Comparison of ENCODE assay signal across 10 mouse cellular contexts in genomic region chr1:171439072-171439471, GRCm38 (mm10). TPM values are rescaled to one million over a fixed set of nuclear protein-coding genes. Genes with fewer than 3 reads are reported as not detected.
DNase-seq lines count a peak whose midpoint lies in the region; ATAC-seq and TF ChIP-seq lines count a peak whose summit lies in the region.
"Had no signal": no experiment of that assay in that cellular context is flagged by ENCODE, and none has a peak within 500 bp of the region (broad histone marks: within the 10 kb centered on the region; RNA-seq: fewer than 3 reads in every experiment).

No protein-coding gene starts in this region.

- H3K4me3 ChIP-seq in forebrain, postnatal 0 days (ENCODE audit: low read depth, low read length), result no peak overlapping the region
- no peak overlapping the region for H3K4me3 ChIP-seq in forebrain, embryonic 14.5 days (ENCODE audit: low read depth, low read length)
- H3K4me3 ChIP-seq in neural tube, embryonic 12.5 days, result 0 out of 2 replicates have a peak overlapping the region, but pooled peaks have one; percentile 1
- peak overlapping the region; percentile 51 for H3K4me3 ChIP-seq in limb, embryonic 15.5 days
- peak overlapping the region; percentile 67 for H3K4me3 ChIP-seq in stomach, embryonic 16.5 days (replicated peaks; ENCODE audit: low read length)
- H3K4me3 ChIP-seq: midbrain, embryonic 12.5 days had no signal

- H3K4me2 ChIP-seq in forebrain, postnatal 0 days (ENCODE audit: low read depth), result 0 out of 2 replicates have a peak overlapping the region, but pooled peaks have one; percentile 2
- no peak overlapping the region for H3K4me2 ChIP-seq in forebrain, embryonic 14.5 days (ENCODE audit: low read length)
- H3K4me2 ChIP-seq in neural tube, embryonic 12.5 days (replicated peaks), result peak overlapping the region; percentile 63
- H3K4me2 ChIP-seq in limb, embryonic 15.5 days, result peak overlapping the region; percentile 73; the same call in 1 of the 2 replicates
- H3K4me2 ChIP-seq in stomach, embryonic 16.5 days (ENCODE audit: low read depth, low read length), result peak overlapping the region; percentile 62
- H3K4me2 ChIP-seq: midbrain, embryonic 12.5 days had no signal

- WGBS in forebrain, postnatal 0 days, result 65% methylated on average over 8 of the region's 8 CpGs
- WGBS in forebrain, embryonic 14.5 days, result 55% methylated on average over 8 of the region's 8 CpGs
- WGBS in neural tube, embryonic 12.5 days, result 32% methylated on average over 8 of the region's 8 CpGs
- 20% methylated on average over 8 of the region's 8 CpGs for WGBS in limb, embryonic 15.5 days
- 25% methylated on average over 8 of the region's 8 CpGs for WGBS in stomach, embryonic 16.5 days

- no peak for DNase-seq in forebrain, postnatal 0 days
- no peak for DNase-seq in forebrain, embryonic 14.5 days (ENCODE audit: low spot score)
- no peak for DNase-seq in neural tube, embryonic 10.5 days (ENCODE audit: extremely low spot score, low spot score)
- DNase-seq in layer of hippocampus, adult 8-10 months (ENCODE audit: low spot score in 2 of 2), result no peak
- DNase-seq in frontal cortex, postnatal 36 days (ENCODE audit: low spot score in 2 of 2), result no peak

- H3K27me3 ChIP-seq in forebrain, postnatal 0 days (ENCODE audit: insufficient read depth, low read length), result peaks cover 23% of the 10 kb centered on the region
- H3K27me3 ChIP-seq in forebrain, embryonic 14.5 days (replicated peaks; ENCODE audit: control insufficient read depth, insufficient read depth, low read length), result peaks cover 15% of the 10 kb centered on the region; the same call in 1 of the 2 replicates
- peaks cover 37% of the 10 kb centered on the region for H3K27me3 ChIP-seq in neural tube, embryonic 12.5 days (replicated peaks)
- peaks cover 19% of the 10 kb centered on the region; the same call in 1 of the 2 replicates for H3K27me3 ChIP-seq in limb, embryonic 15.5 days
- H3K27me3 ChIP-seq in stomach, embryonic 16.5 days (ENCODE audit: control insufficient read depth, insufficient read depth, low read length), result no peaks in the 10 kb centered on the region

- no peaks in the 10 kb centered on the region for H3K36me3 ChIP-seq in forebrain, postnatal 0 days (ENCODE audit: insufficient read depth)
- no peaks in the 10 kb centered on the region for H3K36me3 ChIP-seq in forebrain, embryonic 14.5 days (ENCODE audit: control insufficient read depth, insufficient read depth, low read length)
- no peaks in the 10 kb centered on the region for H3K36me3 ChIP-seq in neural tube, embryonic 12.5 days
- H3K36me3 ChIP-seq in limb, embryonic 15.5 days, result no peaks in the 10 kb centered on the region
- 0 out of 2 replicates have a peak, but pooled peaks cover 2% of the 10 kb centered on the region for H3K36me3 ChIP-seq in stomach, embryonic 16.5 days (ENCODE audit: control insufficient read depth, insufficient read depth, low read length)
- H3K36me3 ChIP-seq: midbrain, embryonic 12.5 days had no signal

- TF ChIP-seq CTCF in forebrain, postnatal 0 days (IDR thresholded peaks at IDR 0.05; ENCODE audit: low read depth), result no peak

- no peak overlapping the region for H3K27ac ChIP-seq in forebrain, postnatal 0 days (ENCODE audit: low read depth, low read length)
- H3K27ac ChIP-seq in forebrain, embryonic 14.5 days (ENCODE audit: low read depth, low read length), result no peak overlapping the region
- no peak overlapping the region for H3K27ac ChIP-seq in neural tube, embryonic 12.5 days
- no peak overlapping the region for H3K27ac ChIP-seq in limb, embryonic 15.5 days
- H3K27ac ChIP-seq in stomach, embryonic 16.5 days (ENCODE audit: low read length), result peak overlapping the region; percentile 92
- H3K27ac ChIP-seq: midbrain, embryonic 12.5 days had no signal

- H3K9me3 ChIP-seq in forebrain, postnatal 0 days (ENCODE audit: low read length), result no peaks in the 10 kb centered on the region
- 0 out of 2 replicates have a peak, but pooled peaks cover 3% of the 10 kb centered on the region for H3K9me3 ChIP-seq in forebrain, embryonic 14.5 days (replicated peaks; ENCODE audit: control insufficient read depth, low read length)
- 0 out of 2 replicates have a peak, but pooled peaks cover 5% of the 10 kb centered on the region for H3K9me3 ChIP-seq in neural tube, embryonic 12.5 days
- H3K9me3 ChIP-seq in limb, embryonic 15.5 days, result no peaks in the 10 kb centered on the region
- peaks cover 6% of the 10 kb centered on the region for H3K9me3 ChIP-seq in stomach, embryonic 16.5 days (replicated peaks; ENCODE audit: control insufficient read depth, low read length)

- no peak overlapping the region for H3K9ac ChIP-seq in forebrain, postnatal 0 days
- no peak overlapping the region for H3K9ac ChIP-seq in forebrain, embryonic 14.5 days (ENCODE audit: low read length)
- H3K9ac ChIP-seq in neural tube, embryonic 12.5 days, result no peak overlapping the region
- no peak overlapping the region for H3K9ac ChIP-seq in limb, embryonic 15.5 days
- peak overlapping the region; percentile 75 for H3K9ac ChIP-seq in stomach, embryonic 16.5 days (ENCODE audit: low read length)
- H3K9ac ChIP-seq: midbrain, embryonic 12.5 days had no signal

- H3K4me1 ChIP-seq in forebrain, postnatal 0 days (ENCODE audit: insufficient read depth), result no peaks in the 10 kb centered on the region
- H3K4me1 ChIP-seq in forebrain, embryonic 14.5 days (ENCODE audit: control insufficient read depth, insufficient read depth, low read length), result no peaks in the 10 kb centered on the region
- H3K4me1 ChIP-seq in neural tube, embryonic 12.5 days, result peaks cover 13% of the 10 kb centered on the region; the same call in 1 of the 2 replicates
- H3K4me1 ChIP-seq in limb, embryonic 15.5 days, result peaks cover 20% of the 10 kb centered on the region
- H3K4me1 ChIP-seq in stomach, embryonic 16.5 days (ENCODE audit: control insufficient read depth, insufficient read depth, low read length), result peaks cover 28% of the 10 kb centered on the region; the same call in 1 of the 2 replicates

- no peak for ATAC-seq in forebrain, postnatal 0 days
- no peak for ATAC-seq in forebrain, embryonic 14.5 days
- no peak for ATAC-seq in neural tube, embryonic 12.5 days (ENCODE audit: low FRiP score, low read depth)
- no peak for ATAC-seq in limb, embryonic 15.5 days (ENCODE audit: insufficient number of reproducible peaks, low FRiP score, low TSS enrichment, low read depth)
- ATAC-seq in stomach, embryonic 16.5 days (ENCODE audit: insufficient read depth, low FRiP score), result no peak

RNA-seq across cellular contexts. Expression of gene F11r, which starts 1.7 kb away (rescaled TPM):
- total RNA-seq in forebrain, postnatal 0 days (2014; rRNA removed), result 3.6 and 6.2 TPM in 2 replicates
- polyA plus RNA-seq in forebrain, postnatal 0 days (2015; fragmentation: Nextera tagmentation; extraction: Ambion mirVana), result 4.6 and 7.8 TPM in 2 replicates
- 3.0 and 6.9 TPM in 2 replicates for polyA plus RNA-seq in forebrain, embryonic 14.5 days (2014; fragmentation: Nextera tagmentation; extraction: Ambion mirVana)
- 15.0 and 16.9 TPM in 2 replicates for polyA plus RNA-seq in neural tube, embryonic 12.5 days (2016; fragmentation: Nextera tagmentation; extraction: Ambion mirVana)
- polyA plus RNA-seq in limb, embryonic 15.5 days (2015; fragmentation: Nextera tagmentation; extraction: Ambion mirVana), result 68.3 and 70.6 TPM in 2 replicates
- 137 and 162 TPM in 2 replicates for polyA plus RNA-seq in stomach, embryonic 16.5 days (2015; fragmentation: Nextera tagmentation; extraction: Ambion mirVana)
- 10 to 100 TPM in 2 of 4 experiments, 1 to 10 TPM in 2; 4.8 to 18.6 (median 11.1) TPM for total RNA-seq in layer of hippocampus, adult 8-10 months (2022)
- total RNA-seq: granulocyte monocyte progenitor cell, adult 5-6 weeks had no signal

RNA-seq across cellular contexts. Expression of gene Tstd1, which starts 20.4 kb away (rescaled TPM):
- 1.3 and 2.0 TPM in 2 replicates for total RNA-seq in forebrain, postnatal 0 days (2014; rRNA removed)
- polyA plus RNA-seq in forebrain, postnatal 0 days (2015; fragmentation: Nextera tagmentation; extraction: Ambion mirVana), result 1.9 and 3.1 TPM in 2 replicates
- polyA plus RNA-seq in forebrain, embryonic 14.5 days (2014; fragmentation: Nextera tagmentation; extraction: Ambion mirVana), result 4.5 and 4.8 TPM in 2 replicates
- 9.2 and 10.3 TPM in 2 replicates for polyA plus RNA-seq in neural tube, embryonic 12.5 days (2016; fragmentation: Nextera tagmentation; extraction: Ambion mirVana)
- 5.2 and 8.5 TPM in 2 replicates for polyA plus RNA-seq in limb, embryonic 15.5 days (2015; fragmentation: Nextera tagmentation; extraction: Ambion mirVana)
- 7.6 and 8.3 TPM in 2 replicates for polyA plus RNA-seq in stomach, embryonic 16.5 days (2015; fragmentation: Nextera tagmentation; extraction: Ambion mirVana)
- 10 to 100 TPM in 1 of 4 experiments, 1 to 10 TPM in 3; 3.0 to 10.0 (median 4.6) TPM for total RNA-seq in layer of hippocampus, adult 8-10 months (2022)

RNA-seq across cellular contexts. Expression of gene Usf1, which starts 28.0 kb away (rescaled TPM):
- 168 and 183 TPM in 2 replicates for total RNA-seq in forebrain, postnatal 0 days (2014; rRNA removed)
- 198 and 200 TPM in 2 replicates for polyA plus RNA-seq in forebrain, postnatal 0 days (2015; fragmentation: Nextera tagmentation; extraction: Ambion mirVana)
- 212 and 263 TPM in 2 replicates for polyA plus RNA-seq in forebrain, embryonic 14.5 days (2014; fragmentation: Nextera tagmentation; extraction: Ambion mirVana)
- 176 and 178 TPM in 2 replicates for polyA plus RNA-seq in neural tube, embryonic 12.5 days (2016; fragmentation: Nextera tagmentation; extraction: Ambion mirVana)
- polyA plus RNA-seq in limb, embryonic 15.5 days (2015; fragmentation: Nextera tagmentation; extraction: Ambion mirVana), result 71.1 and 75.8 TPM in 2 replicates
- polyA plus RNA-seq in stomach, embryonic 16.5 days (2015; fragmentation: Nextera tagmentation; extraction: Ambion mirVana), result 63.4 and 64.7 TPM in 2 replicates
- 100 to 1,000 TPM; 110 to 142 (median 124) TPM for total RNA-seq in layer of hippocampus, adult 8-10 months (2022)

RNA-seq across cellular contexts. Expression of gene Arhgap30, which starts 50.3 kb away (rescaled TPM):
- total RNA-seq in forebrain, postnatal 0 days (2014; rRNA removed), result 0.69 and 0.81 TPM in 2 replicates
- polyA plus RNA-seq in forebrain, postnatal 0 days (2015; fragmentation: Nextera tagmentation; extraction: Ambion mirVana), result 0.53 and 0.65 TPM in 2 replicates
- 0.28 and 0.39 TPM in 2 replicates for polyA plus RNA-seq in forebrain, embryonic 14.5 days (2014; fragmentation: Nextera tagmentation; extraction: Ambion mirVana)
- 1.0 and 1.1 TPM in 2 replicates for polyA plus RNA-seq in neural tube, embryonic 12.5 days (2016; fragmentation: Nextera tagmentation; extraction: Ambion mirVana)
- polyA plus RNA-seq in limb, embryonic 15.5 days (2015; fragmentation: Nextera tagmentation; extraction: Ambion mirVana), result 2.9 and 3.2 TPM in 2 replicates
- 2.9 and 3.8 TPM in 2 replicates for polyA plus RNA-seq in stomach, embryonic 16.5 days (2015; fragmentation: Nextera tagmentation; extraction: Ambion mirVana)
- 1 to 10 TPM; 1.9 to 8.7 (median 4.9) TPM for total RNA-seq in layer of hippocampus, adult 8-10 months (2022)

Comparison
In these comparisons a context has a peak if more than half of its experiments do, and no peak if none do; other contexts are left out.
1. H3K4me3 ChIP-seq: peak in neural tube, embryonic 12.5 days (single experiment), limb, embryonic 15.5 days (single experiment) and stomach, embryonic 16.5 days (single experiment); none in forebrain, postnatal 0 days (single experiment) and forebrain, embryonic 14.5 days (single experiment).